Mouse (Mus musculus): Measurements from ENCODE around the gene Ccdc134.

- no peak for TF ChIP-seq CTCF (IDR thresholded peaks at IDR 0.05; ENCODE audit: borderline replicate concordance, insufficient read depth, low read depth, low read length)
- TF ChIP-seq POLR2A (IDR thresholded peaks at IDR 0.05; ENCODE audit: borderline replicate concordance, insufficient read depth, low read length) = no peak
These were observed 33.3 kb downstream of the Ccdc134 start for GRCm38 (mm10) chr15:82160731-82161640.
